Mouse (Mus musculus): ENCODE results near the gene Eya2. TPM values are rescaled to one million over a fixed set of nuclear protein-coding genes. Genes with fewer than 3 reads are reported as not detected.
A peak's percentile ranks its signal among the peaks of the same experiment; 100 is the strongest.

Gene Eya2
- total RNA-seq, 2 experiments from 2014 or later = 0.33 to 1.7 TPM

GRCm38 (mm10) chr2:165593763-165594162 is 1.1 kb upstream of the Eya2 start:
- peak; percentile 48; the same call in 1 of the 2 replicates for ATAC-seq (replicated peaks; ENCODE audit: poor library complexity)

GRCm38 (mm10) chr2:165595676-165596070 is 841 bp downstream of the Eya2 start:
- no peak for ATAC-seq (replicated peaks; ENCODE audit: poor library complexity)

- no peak for ATAC-seq (replicated peaks; ENCODE audit: poor library complexity)
These were observed 1.3 kb downstream of the Eya2 start for GRCm38 (mm10) chr2:165596141-165596540.

GRCm38 (mm10) chr2:165597536-165597935 is 2.7 kb downstream of the Eya2 start:
- no peak for ATAC-seq (replicated peaks; ENCODE audit: poor library complexity)

- ATAC-seq (replicated peaks; ENCODE audit: poor library complexity) = no peak
These were observed 3.3 kb downstream of the Eya2 start for GRCm38 (mm10) chr2:165598139-165598538.

- ATAC-seq (replicated peaks; ENCODE audit: poor library complexity) = no peak
These were observed 4.7 kb downstream of the Eya2 start for GRCm38 (mm10) chr2:165599566-165599965.

- no peak for ATAC-seq (replicated peaks; ENCODE audit: poor library complexity)
These were observed 6.1 kb downstream of the Eya2 start for GRCm38 (mm10) chr2:165600926-165601325.

- ATAC-seq (replicated peaks; ENCODE audit: poor library complexity) = no peak
These were observed 6.8 kb downstream of the Eya2 start for GRCm38 (mm10) chr2:165601605-165602004.

- peak; percentile 54; the same call in 1 of the 2 replicates for ATAC-seq (replicated peaks; ENCODE audit: poor library complexity)
These were observed 8.9 kb downstream of the Eya2 start for GRCm38 (mm10) chr2:165603775-165604174.

- ATAC-seq (replicated peaks; ENCODE audit: poor library complexity) = no peak
These were observed 16.9 kb downstream of the Eya2 start for GRCm38 (mm10) chr2:165611551-165612253.

- no peak for ATAC-seq (replicated peaks; ENCODE audit: poor library complexity)
These were observed 19.0 kb downstream of the Eya2 start for GRCm38 (mm10) chr2:165613741-165614339.

- no peak for ATAC-seq (replicated peaks; ENCODE audit: poor library complexity)
These were observed 26.7 kb downstream of the Eya2 start for GRCm38 (mm10) chr2:165621488-165621887.

- no peak for ATAC-seq (replicated peaks; ENCODE audit: poor library complexity)
These were observed 27.8 kb downstream of the Eya2 start for GRCm38 (mm10) chr2:165622596-165622995.

- ATAC-seq (replicated peaks; ENCODE audit: poor library complexity) = no peak
These were observed 32.0 kb downstream of the Eya2 start for GRCm38 (mm10) chr2:165626826-165627225.

- peak; percentile 48; the same call in 1 of the 2 replicates for ATAC-seq (replicated peaks; ENCODE audit: poor library complexity)
These were observed 33.1 kb downstream of the Eya2 start for GRCm38 (mm10) chr2:165627974-165628373.

GRCm38 (mm10) chr2:165629900-165630299 is 35.1 kb downstream of the Eya2 start:
- ATAC-seq (replicated peaks; ENCODE audit: poor library complexity) = no peak

GRCm38 (mm10) chr2:165633011-165633785 is 38.4 kb downstream of the Eya2 start:
- ATAC-seq (replicated peaks; ENCODE audit: poor library complexity) = 0 out of 2 replicates have a peak, but pooled peaks have one; percentile 13

- ATAC-seq (replicated peaks; ENCODE audit: poor library complexity) = no peak
These were observed 39.6 kb downstream of the Eya2 start for GRCm38 (mm10) chr2:165634481-165634880.

- peak; percentile 86 for ATAC-seq (replicated peaks; ENCODE audit: poor library complexity)
These were observed 44.4 kb downstream of the Eya2 start for GRCm38 (mm10) chr2:165639075-165639755.

- ATAC-seq (replicated peaks; ENCODE audit: poor library complexity) = peak; percentile 77
These were observed 47.2 kb downstream of the Eya2 start for GRCm38 (mm10) chr2:165641909-165642505.

GRCm38 (mm10) chr2:165643596-165643995 is 48.8 kb downstream of the Eya2 start:
- ATAC-seq (replicated peaks; ENCODE audit: poor library complexity) = no peak
